Mouse (Mus musculus) stomach, postnatal 0 days (tissue): Measurements from ENCODE around the gene Fn3k.

ENCODE experiments used
- CTCF ChIP-seq: IDR thresholded peaks from 2 replicates; pipeline ENCODE4 v1.5.1; 2016; ENCODE audit warnings: antibody characterized with exemption, low read depth, mild to moderate bottlenecking, moderate library complexity
- EP300 ChIP-seq: optimal IDR thresholded peaks from 2 replicates; pipeline ENCODE3; 2016; ENCODE audit warnings: antibody characterized with exemption

DNA sequence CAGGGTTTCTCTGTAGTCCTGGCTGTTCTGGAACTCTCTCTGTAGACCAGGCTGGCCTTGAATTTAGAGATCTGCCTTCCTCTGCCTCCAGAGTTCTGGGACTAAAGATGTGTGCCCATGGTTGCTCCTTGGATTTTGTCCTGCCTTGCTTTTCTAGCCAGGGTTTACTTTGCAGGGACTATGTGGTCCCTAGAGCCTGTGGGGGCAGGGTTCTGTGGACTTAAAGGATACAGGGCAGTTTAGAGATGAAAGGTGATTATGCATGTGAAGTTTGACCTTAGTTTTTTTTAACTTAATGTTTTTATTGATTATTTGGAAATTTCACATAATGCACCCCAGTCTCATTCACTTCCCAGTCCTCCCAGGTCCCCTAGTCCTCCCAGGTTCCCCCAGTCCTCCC is 55.9 kb downstream of the Fn3k start:
- TF ChIP-seq CTCF: no peak
- no peak for TF ChIP-seq EP300
